Mouse (Mus musculus) urinary bladder, postnatal 10 days (tissue): ENCODE measurements around the gene Adam15.

Experiments used
- DNase-seq: peaks from one replicate; pipeline ENCODE4 v3.0.0; 2022; ENCODE audit warnings: low spot score

The Adam15 gene

GRCm38 (mm10) chr3:89383651-89384255, 34.0 kb upstream of the Adam15 start:
- DNase-seq, result no peak

GRCm38 (mm10) chr3:89382950-89383349, 33.2 kb upstream of the Adam15 start:
- no peak for DNase-seq

GRCm38 (mm10) chr3:89382033-89382882, 32.5 kb upstream of the Adam15 start:
- DNase-seq, result no peak

GRCm38 (mm10) chr3:89381233-89381632, 31.4 kb upstream of the Adam15 start:
- DNase-seq, result no peak

GRCm38 (mm10) chr3:89380711-89381110, 30.9 kb upstream of the Adam15 start:
- DNase-seq, result no peak

GRCm38 (mm10) chr3:89380291-89380690, 30.5 kb upstream of the Adam15 start:
- DNase-seq, result no peak

GRCm38 (mm10) chr3:89379388-89380131, 29.8 kb upstream of the Adam15 start:
- no peak for DNase-seq

GRCm38 (mm10) chr3:89378394-89379067, 28.7 kb upstream of the Adam15 start:
- DNase-seq, result no peak

GRCm38 (mm10) chr3:89377831-89378230, 28.0 kb upstream of the Adam15 start:
- DNase-seq, result no peak

- no peak for DNase-seq
Observed at GRCm38 (mm10) chr3:89373581-89374231, 23.9 kb upstream of the Adam15 start.

GRCm38 (mm10) chr3:89367338-89367737, 17.5 kb upstream of the Adam15 start:
- no peak for DNase-seq

GRCm38 (mm10) chr3:89365486-89366414, 16.0 kb upstream of the Adam15 start:
- DNase-seq, result no peak

GRCm38 (mm10) chr3:89365153-89365485, 15.3 kb upstream of the Adam15 start, which contains the start of gene Dcst1:
TSS of gene Dcst1 (minus strand) at chr3:89365253.
- no peak for DNase-seq

GRCm38 (mm10) chr3:89364631-89365030, 14.8 kb upstream of the Adam15 start:
- no peak for DNase-seq

- no peak for DNase-seq
Observed at GRCm38 (mm10) chr3:89361675-89362074, 11.9 kb upstream of the Adam15 start, which contains the start of gene Dcst2. TSS of gene Dcst2 (plus strand) at chr3:89361975.

GRCm38 (mm10) chr3:89360237-89360636, 10.4 kb upstream of the Adam15 start:
- no peak for DNase-seq

- no peak for DNase-seq
Observed at GRCm38 (mm10) chr3:89359630-89360029, 9.8 kb upstream of the Adam15 start.

GRCm38 (mm10) chr3:89356029-89356428, 6.2 kb upstream of the Adam15 start:
- no peak for DNase-seq

- DNase-seq, result no peak
Observed at GRCm38 (mm10) chr3:89355512-89355902, 5.7 kb upstream of the Adam15 start.

GRCm38 (mm10) chr3:89354816-89355511, 5.2 kb upstream of the Adam15 start:
- DNase-seq, result peak; percentile 56
